Mouse (Mus musculus) left cerebral cortex, postnatal 14 days (tissue): ENCODE results near the gene Hoxb6. TPM values are rescaled to one million over a fixed set of nuclear protein-coding genes. Genes with fewer than 3 reads are reported as not detected.
A peak's percentile ranks its signal among the peaks of the same experiment; 100 is the strongest.

Experiments
- DNase-seq, 2 experiments: peaks; one replicate each; pipeline ENCODE4 v3.0.0; 2021 to 2022; ENCODE audit warnings: low spot score in 2 of 2, mixed read lengths in 1 of 2
- intact Hi-C: fragments of 180-260 bp; cut with DNase I; formaldehyde crosslinking; loops from one replicate; pipeline ENCODE4 v1.15.1; 2025
- total RNA-seq, 2 experiments: library from RNA; stranded (reverse); gene quantifications; 2 replicates each; pipeline ENCODE4 v1.2.3; 2021

Gene Hoxb6
- total RNA-seq, 2 experiments from 2014 or later: not detected

GRCm38 (mm10) chr11:96267021-96267920, 25.0 kb upstream of the Hoxb6 start:
- no peak for DNase-seq
- intact Hi-C loops: no loop called here

- DNase-seq: no peak
- intact Hi-C loops: no loop called here
These were observed 24.1 kb upstream of the Hoxb6 start for GRCm38 (mm10) chr11:96268031-96268745.

- intact Hi-C loops: no loop called here
- no peak for DNase-seq
These were observed 22.4 kb upstream of the Hoxb6 start for GRCm38 (mm10) chr11:96269869-96270268.

GRCm38 (mm10) chr11:96270996-96271540, 21.2 kb upstream of the Hoxb6 start, which contains the start of gene Hoxb9:
TSS of gene Hoxb9 (plus strand) at chr11:96271457.
- DNase-seq: no peak
- intact Hi-C loops: no loop called here

- DNase-seq: no peak
- intact Hi-C loops: no loop called here
These were observed 20.7 kb upstream of the Hoxb6 start for GRCm38 (mm10) chr11:96271541-96272011.

GRCm38 (mm10) chr11:96272024-96272921, 20.0 kb upstream of the Hoxb6 start:
- intact Hi-C loops: no loop called here
- DNase-seq: no peak

- intact Hi-C loops: no loop called here
- DNase-seq: no peak
These were observed 17.8 kb upstream of the Hoxb6 start for GRCm38 (mm10) chr11:96274428-96274827.

GRCm38 (mm10) chr11:96275896-96276295, 16.4 kb upstream of the Hoxb6 start:
- intact Hi-C loops: loop anchor here (5.0 kb wide), 3 partner anchors 346 to 586 kb away; no protein-coding TSS in a partner anchor
- DNase-seq: no peak

- DNase-seq: no peak
- intact Hi-C loops: loop anchor here (5.0 kb wide), 3 partner anchors 345 to 585 kb away; no protein-coding TSS in a partner anchor
These were observed 14.9 kb upstream of the Hoxb6 start for GRCm38 (mm10) chr11:96277151-96278044.

- no peak for DNase-seq
- intact Hi-C loops: loop anchor here (5.0 kb wide), 3 partner anchors 344 to 584 kb away; no protein-coding TSS in a partner anchor
These were observed 14.0 kb upstream of the Hoxb6 start for GRCm38 (mm10) chr11:96278324-96278723.

GRCm38 (mm10) chr11:96278773-96279172, 13.5 kb upstream of the Hoxb6 start:
- DNase-seq: peak; percentile 61 to 89
- intact Hi-C loops: loop anchor here (5.0 kb wide), 3 partner anchors 344 to 584 kb away; no protein-coding TSS in a partner anchor

GRCm38 (mm10) chr11:96279421-96280233, 12.6 kb upstream of the Hoxb6 start:
- intact Hi-C loops: loop anchor here (5.0 to 10.0 kb wide), 4 partner anchors 343 to 735 kb away; partner anchors contain the start of gene Sp6
- no peak for DNase-seq

- intact Hi-C loops: loop anchor here (10.0 kb wide), 1 partner anchor 734 kb away; the partner anchor contains the start of gene Sp6
- no peak for DNase-seq
These were observed 11.6 kb upstream of the Hoxb6 start for GRCm38 (mm10) chr11:96280399-96281378.

- DNase-seq: no peak
- intact Hi-C loops: loop anchor here (10.0 kb wide), 1 partner anchor 733 kb away; the partner anchor contains the start of gene Sp6
These were observed 10.9 kb upstream of the Hoxb6 start for GRCm38 (mm10) chr11:96281396-96281795.

- intact Hi-C loops: loop anchor here (10.0 kb wide), 1 partner anchor 733 kb away; the partner anchor contains the start of gene Sp6
- DNase-seq: no peak
These were observed 10.3 kb upstream of the Hoxb6 start, which contains the start of gene Hoxb8 for GRCm38 (mm10) chr11:96281855-96282570. TSS of gene Hoxb8 (plus strand) at chr11:96281905.
